8 mouse cellular contexts compared by ENCODE assay signal in genomic region chr5:147726701-147727393, GRCm38 (mm10). TPM values are rescaled to one million over a fixed set of nuclear protein-coding genes. Genes with fewer than 3 reads are reported as not detected.
DNase-seq lines count a peak whose midpoint lies in the region; ATAC-seq and TF ChIP-seq lines count a peak whose summit lies in the region.

No protein-coding gene starts in this region.

- H3K36me3 ChIP-seq in hindbrain, postnatal 0 days (ENCODE audit: insufficient read depth, low read length): no peaks in the 10 kb centered on the region
- no peaks in the 10 kb centered on the region for H3K36me3 ChIP-seq in midbrain, embryonic 14.5 days (ENCODE audit: control insufficient read depth, insufficient read depth, low read length)

- H3K27me3 ChIP-seq in hindbrain, postnatal 0 days (ENCODE audit: insufficient read depth, low read length): peaks cover 47% of the 10 kb centered on the region
- H3K27me3 ChIP-seq in midbrain, embryonic 14.5 days (ENCODE audit: control insufficient read depth, insufficient read depth, low read length): peaks cover 64% of the 10 kb centered on the region

- peak; percentile 46; the same call in 1 of the 2 replicates for ATAC-seq in common myeloid progenitor, adult 5-6 weeks (replicated peaks; ENCODE audit: low read depth, poor library complexity, severe bottlenecking)
- no peak for ATAC-seq in hindbrain, postnatal 0 days
- no peak for ATAC-seq in midbrain, embryonic 14.5 days (ENCODE audit: low FRiP score, low TSS enrichment)

- peaks cover 8% of the 10 kb centered on the region; the same call in 1 of the 2 replicates for H3K4me1 ChIP-seq in hindbrain, postnatal 0 days (ENCODE audit: insufficient read depth, low read length)
- peaks cover 16% of the 10 kb centered on the region; the same call in 1 of the 2 replicates for H3K4me1 ChIP-seq in midbrain, embryonic 14.5 days (ENCODE audit: control insufficient read depth, insufficient read depth, low read length)

- H3K9me3 ChIP-seq in hindbrain, postnatal 0 days (ENCODE audit: low read length): no peaks in the 10 kb centered on the region
- H3K9me3 ChIP-seq in midbrain, embryonic 14.5 days (ENCODE audit: control insufficient read depth, low read length): no peaks in the 10 kb centered on the region

- DNase-seq in kidney, adult 11 months: peak; percentile 9
- DNase-seq in kidney, postnatal 25 days: no peak
- no peak for DNase-seq in hindbrain, postnatal 0 days (ENCODE audit: low spot score)
- DNase-seq in midbrain, embryonic 14.5 days: peak; percentile 19
- DNase-seq in right cerebral cortex, postnatal 4 days: no peak
- DNase-seq in right cerebral cortex, adult 2 months (ENCODE audit: low spot score in 2 of 2): no peak
- no peak for DNase-seq in right cerebral cortex, adult 18-20 months

- no peak for TF ChIP-seq CTCF in hindbrain, postnatal 0 days (IDR thresholded peaks at IDR 0.05; ENCODE audit: low read depth)

- no peak overlapping the region for H3K4me3 ChIP-seq in hindbrain, postnatal 0 days (ENCODE audit: low read length)
- 0 out of 2 replicates have a peak overlapping the region, but pooled peaks have one; percentile 3 for H3K4me3 ChIP-seq in midbrain, embryonic 14.5 days (replicated peaks; ENCODE audit: low read depth, low read length)

- no peak overlapping the region for H3K9ac ChIP-seq in hindbrain, postnatal 0 days (replicated peaks; ENCODE audit: low read length)
- H3K9ac ChIP-seq in midbrain, embryonic 14.5 days (replicated peaks; ENCODE audit: low read length): no peak overlapping the region

- 3% methylated on average over 18 of the region's 18 CpGs for WGBS in hindbrain, postnatal 0 days
- 2% methylated on average over 18 of the region's 18 CpGs for WGBS in midbrain, embryonic 14.5 days

- 0 out of 2 replicates have a peak overlapping the region, but pooled peaks have one; percentile 63 for H3K4me2 ChIP-seq in hindbrain, postnatal 0 days (ENCODE audit: low read depth, low read length)
- H3K4me2 ChIP-seq in midbrain, embryonic 14.5 days (ENCODE audit: low read length): peak overlapping the region; percentile 65

- H3K27ac ChIP-seq in hindbrain, postnatal 0 days: no peak overlapping the region
- H3K27ac ChIP-seq in midbrain, embryonic 14.5 days (replicated peaks; ENCODE audit: low read depth, low read length): no peak overlapping the region

RNA-seq across cellular contexts. Expression of gene Flt1, which starts 1.0 kb away (rescaled TPM):
- total RNA-seq in common myeloid progenitor, adult 5-6 weeks (2017): 0.23 TPM in 1 of 2 replicates, not detected in the other
- 17.7 and 17.9 TPM in 2 replicates for total RNA-seq in hindbrain, postnatal 0 days (2014; rRNA removed)
- 10.0 and 11.1 TPM in 2 replicates for polyA plus RNA-seq in hindbrain, postnatal 0 days (2015; fragmentation: Nextera tagmentation; extraction: Ambion mirVana)
- 6.5 and 10.8 TPM in 2 replicates for polyA plus RNA-seq in midbrain, embryonic 14.5 days (2014; fragmentation: Nextera tagmentation; extraction: Ambion mirVana)

Comparison
In these comparisons a context has a peak if more than half of its experiments do, and no peak if none do; other contexts are left out.
1. DNase-seq: peak in kidney, adult 11 months (single experiment) and midbrain, embryonic 14.5 days (single experiment); none in kidney, postnatal 25 days (0 of 2), hindbrain, postnatal 0 days (single experiment), right cerebral cortex, postnatal 4 days (single experiment), right cerebral cortex, adult 2 months (0 of 2) and right cerebral cortex, adult 18-20 months (single experiment).
2. RNA of gene Flt1, which starts 1.0 kb away (total RNA-seq): 17.7 to 17.9 TPM in hindbrain, postnatal 0 days; 0.23 TPM in common myeloid progenitor, adult 5-6 weeks; every median in the first group is over 10 times any median in the second.